Comparison of ENCODE assay signal across 23 mouse cellular contexts in the genomic region with DNA sequence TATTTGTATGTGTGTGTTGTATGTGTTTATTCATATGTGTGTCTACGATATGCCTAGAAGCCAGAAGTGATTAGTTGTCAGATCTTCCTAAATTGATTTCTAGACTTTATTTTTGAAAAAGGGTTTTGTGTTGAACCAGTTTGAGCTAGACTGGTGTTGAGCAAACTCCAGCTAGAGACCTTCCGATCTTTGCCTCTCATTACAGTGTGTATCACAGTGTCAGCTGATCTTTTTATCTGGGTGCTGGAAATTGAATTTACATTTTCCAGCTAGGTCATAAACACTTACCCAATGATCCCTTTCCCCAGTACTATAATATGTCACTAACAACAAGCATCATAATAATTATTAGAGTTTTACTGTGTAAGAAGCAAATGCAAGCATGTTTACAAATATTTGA.
"Had no signal": no experiment of that assay in that cellular context is flagged by ENCODE, and none has a peak within 500 bp of the region (broad histone marks: within the 10 kb centered on the region; RNA-seq: fewer than 3 reads in every experiment).

No protein-coding gene starts in this region.

- H3K9ac ChIP-seq: heart, embryonic 12.5 days; hindbrain, embryonic 12.5 days; hindbrain, embryonic 15.5 days; limb, embryonic 12.5 days; liver, embryonic 13.5 days; liver, embryonic 15.5 days had no signal

- H3K4me1 ChIP-seq: heart, embryonic 10.5 days; heart, embryonic 12.5 days; hindbrain, embryonic 10.5 days; hindbrain, embryonic 12.5 days; hindbrain, embryonic 15.5 days; limb, embryonic 10.5 days; limb, embryonic 12.5 days; liver, embryonic 13.5 days; liver, embryonic 15.5 days had no signal

- H3K4me3 ChIP-seq: gastrocnemius, adult 2 months; heart, embryonic 10.5 days; heart, embryonic 12.5 days; hindbrain, embryonic 10.5 days; hindbrain, embryonic 12.5 days; hindbrain, embryonic 15.5 days; layer of hippocampus, adult 2 months; left cerebral cortex, adult 2 months; limb, embryonic 10.5 days; limb, embryonic 12.5 days; liver, embryonic 13.5 days; liver, embryonic 15.5 days had no signal

- H3K9me3 ChIP-seq: heart, embryonic 10.5 days; heart, embryonic 12.5 days; hindbrain, embryonic 12.5 days; limb, embryonic 10.5 days; limb, embryonic 12.5 days; liver, embryonic 13.5 days; liver, embryonic 15.5 days had no signal

- H3K36me3 ChIP-seq: heart, embryonic 12.5 days; hindbrain, embryonic 12.5 days; hindbrain, embryonic 15.5 days; limb, embryonic 12.5 days; liver, embryonic 13.5 days had no signal

- H3K27me3 ChIP-seq: heart, embryonic 12.5 days; hindbrain, embryonic 12.5 days; hindbrain, embryonic 15.5 days; limb, embryonic 12.5 days; liver, embryonic 13.5 days; liver, embryonic 15.5 days had no signal

- DNase-seq: gastrocnemius, adult 2 months; gastrocnemius, postnatal 10 days; gastrocnemius, postnatal 25 days; heart, adult 18-20 months; heart, postnatal 10 days; heart, postnatal 4 days; kidney, adult 18-20 months; kidney, adult 8-10 months; kidney, postnatal 10 days; kidney, postnatal 25 days; kidney, postnatal 4 days; liver, embryonic 13.5 days had no signal

- H3K4me2 ChIP-seq: heart, embryonic 12.5 days; hindbrain, embryonic 12.5 days; hindbrain, embryonic 15.5 days; limb, embryonic 12.5 days; liver, embryonic 13.5 days; liver, embryonic 15.5 days had no signal

- H3K27ac ChIP-seq: gastrocnemius, adult 2 months; heart, embryonic 10.5 days; hindbrain, embryonic 10.5 days; hindbrain, embryonic 12.5 days; hindbrain, embryonic 15.5 days; hindbrain, postnatal 0 days; layer of hippocampus, adult 2 months; left cerebral cortex, adult 2 months; limb, embryonic 10.5 days; limb, embryonic 12.5 days; liver, embryonic 13.5 days; liver, embryonic 15.5 days had no signal

- ATAC-seq: hindbrain, postnatal 0 days had no signal
